ENCODE assay signal across 8 mouse cellular contexts in the genomic region with DNA sequence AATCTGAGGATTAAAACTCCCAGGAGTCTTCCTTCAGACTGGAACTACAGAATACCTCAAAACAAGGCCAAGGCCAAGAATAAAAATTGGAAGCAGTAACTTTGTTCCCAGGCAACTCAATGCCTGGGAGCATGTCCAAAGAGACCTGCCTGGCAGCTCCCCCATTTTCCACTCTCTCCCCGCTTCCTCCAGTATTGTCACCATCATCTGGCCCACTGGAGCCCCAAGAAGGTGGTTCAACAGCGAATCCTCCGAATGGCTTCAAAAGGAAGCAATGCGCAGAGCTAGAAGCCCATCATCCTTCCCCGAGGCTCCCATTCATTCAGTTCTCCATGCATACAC. TPM values are rescaled to one million over a fixed set of nuclear protein-coding genes. Genes with fewer than 3 reads are reported as not detected.
DNase-seq lines count a peak whose midpoint lies in the region; ATAC-seq and TF ChIP-seq lines count a peak whose summit lies in the region.

No protein-coding gene starts in this region.

- peak overlapping the region; percentile 90 for H3K4me3 ChIP-seq in lung, embryonic 14.5 days (ENCODE audit: low read depth, low read length)
- H3K4me3 ChIP-seq in embryonic facial prominence, embryonic 10.5 days = peak overlapping the region; percentile 87
- peak overlapping the region; percentile 97 for H3K4me3 ChIP-seq in heart, embryonic 15.5 days
- H3K4me3 ChIP-seq in liver, embryonic 11.5 days (ENCODE audit: low read depth, low read length) = peak overlapping the region; percentile 66
- H3K4me3 ChIP-seq in stomach, embryonic 15.5 days (replicated peaks) = peak overlapping the region; percentile 95

- no peak for ATAC-seq in lung, embryonic 14.5 days (ENCODE audit: insufficient read depth)
- no peak for ATAC-seq in heart, embryonic 15.5 days (replicated peaks; ENCODE audit: insufficient number of reproducible peaks, insufficient read depth, low FRiP score, low read depth)
- ATAC-seq in liver, embryonic 11.5 days (replicated peaks; ENCODE audit: low FRiP score) = no peak
- ATAC-seq in stomach, embryonic 15.5 days (ENCODE audit: insufficient read depth, low FRiP score, low read depth) = no peak

- H3K36me3 ChIP-seq in lung, embryonic 14.5 days (ENCODE audit: insufficient read depth) = peaks cover 25% of the 10 kb centered on the region
- peaks cover 33% of the 10 kb centered on the region for H3K36me3 ChIP-seq in embryonic facial prominence, embryonic 10.5 days (replicated peaks)
- H3K36me3 ChIP-seq in heart, embryonic 15.5 days = peaks cover 19% of the 10 kb centered on the region
- peaks cover 12% of the 10 kb centered on the region for H3K36me3 ChIP-seq in liver, embryonic 11.5 days (ENCODE audit: control insufficient read depth, insufficient read depth, low read length)
- H3K36me3 ChIP-seq in stomach, embryonic 15.5 days = peaks cover 6% of the 10 kb centered on the region; the same call in 1 of the 2 replicates

- under 1% methylated on average over 5 of the region's 5 CpGs for WGBS in lung, embryonic 14.5 days
- whole genome bisulfite sequencing in embryonic facial prominence, embryonic 10.5 days = under 1% methylated on average over 5 of the region's 5 CpGs
- 0% methylated on average over 5 of the region's 5 CpGs for WGBS in heart, embryonic 15.5 days
- 1% methylated on average over 5 of the region's 5 CpGs for WGBS in liver, embryonic 11.5 days
- WGBS in stomach, embryonic 15.5 days = 0% methylated on average over 5 of the region's 5 CpGs

- peak; percentile 32 for DNase-seq in lung, embryonic 14.5 days
- no peak for DNase-seq in lung, postnatal 4 days
- DNase-seq in embryonic facial prominence, embryonic 10.5 days (ENCODE audit: low spot score) = no peak
- no peak for DNase-seq in liver, embryonic 11.5 days (ENCODE audit: low spot score)
- DNase-seq in T-cell, adult 2 months (ENCODE audit: low spot score) = no peak
- no peak for DNase-seq in frontal cortex, postnatal 25 days (ENCODE audit: low spot score in 2 of 2)

- no peak for TF ChIP-seq CTCF in lung, embryonic 14.5 days (IDR thresholded peaks at IDR 0.05; ENCODE audit: low read depth)

- no peaks in the 10 kb centered on the region for H3K4me1 ChIP-seq in lung, embryonic 14.5 days (ENCODE audit: insufficient read depth)
- H3K4me1 ChIP-seq in embryonic facial prominence, embryonic 10.5 days = peaks cover 10% of the 10 kb centered on the region
- H3K4me1 ChIP-seq in heart, embryonic 15.5 days (replicated peaks) = peaks cover 10% of the 10 kb centered on the region
- 0 out of 2 replicates have a peak, but pooled peaks cover 2% of the 10 kb centered on the region for H3K4me1 ChIP-seq in liver, embryonic 11.5 days (replicated peaks; ENCODE audit: control insufficient read depth, insufficient read depth, low read length)
- H3K4me1 ChIP-seq in stomach, embryonic 15.5 days = peaks cover 3% of the 10 kb centered on the region; the same call in 1 of the 2 replicates

- peak overlapping the region; percentile 99 for H3K27ac ChIP-seq in lung, embryonic 14.5 days (ENCODE audit: low read depth)
- H3K27ac ChIP-seq in embryonic facial prominence, embryonic 10.5 days (replicated peaks) = peak overlapping the region; percentile 97
- peak overlapping the region; percentile 99 for H3K27ac ChIP-seq in heart, embryonic 15.5 days
- H3K27ac ChIP-seq in liver, embryonic 11.5 days (ENCODE audit: low read depth, low read length) = peak overlapping the region; percentile 99
- peak overlapping the region; percentile 99 for H3K27ac ChIP-seq in stomach, embryonic 15.5 days

- H3K27me3 ChIP-seq in lung, embryonic 14.5 days (ENCODE audit: insufficient read depth, low read length) = no peaks in the 10 kb centered on the region
- H3K27me3 ChIP-seq in embryonic facial prominence, embryonic 10.5 days (replicated peaks; ENCODE audit: low read depth, poor library complexity, severe bottlenecking) = no peaks in the 10 kb centered on the region
- no peaks in the 10 kb centered on the region for H3K27me3 ChIP-seq in heart, embryonic 15.5 days
- H3K27me3 ChIP-seq in liver, embryonic 11.5 days (replicated peaks; ENCODE audit: control insufficient read depth, insufficient read depth, low read length) = no peaks in the 10 kb centered on the region
- no peaks in the 10 kb centered on the region for H3K27me3 ChIP-seq in stomach, embryonic 15.5 days (replicated peaks)

- no peaks in the 10 kb centered on the region for H3K9me3 ChIP-seq in lung, embryonic 14.5 days (ENCODE audit: low read depth, low read length)
- H3K9me3 ChIP-seq in embryonic facial prominence, embryonic 10.5 days = no peaks in the 10 kb centered on the region
- H3K9me3 ChIP-seq in heart, embryonic 15.5 days (replicated peaks) = no peaks in the 10 kb centered on the region
- H3K9me3 ChIP-seq in liver, embryonic 11.5 days (ENCODE audit: control insufficient read depth, low read length) = no peaks in the 10 kb centered on the region
- no peaks in the 10 kb centered on the region for H3K9me3 ChIP-seq in stomach, embryonic 15.5 days

- H3K4me2 ChIP-seq in lung, embryonic 14.5 days = peak overlapping the region; percentile 84
- H3K4me2 ChIP-seq in heart, embryonic 15.5 days = peak overlapping the region; percentile 92
- H3K4me2 ChIP-seq in liver, embryonic 11.5 days = peak overlapping the region; percentile 83
- H3K4me2 ChIP-seq in stomach, embryonic 15.5 days = peak overlapping the region; percentile 92

- peak overlapping the region; percentile 94 for H3K9ac ChIP-seq in lung, embryonic 14.5 days
- H3K9ac ChIP-seq in heart, embryonic 15.5 days = peak overlapping the region; percentile 95
- H3K9ac ChIP-seq in liver, embryonic 11.5 days (ENCODE audit: low read depth, low read length) = peak overlapping the region; percentile 81
- H3K9ac ChIP-seq in stomach, embryonic 15.5 days = peak overlapping the region; percentile 92

RNA-seq across cellular contexts. Expression of gene Smarca5, which starts 1.3 kb away (rescaled TPM):
- polyA plus RNA-seq in lung, embryonic 14.5 days (2014; fragmentation: Nextera tagmentation; extraction: Ambion mirVana) = 103 and 106 TPM in 2 replicates
- polyA plus RNA-seq in embryonic facial prominence, embryonic 10.5 days (2016; fragmentation: Nextera tagmentation; extraction: Ambion mirVana) = 106 and 107 TPM in 2 replicates
- 34.2 and 42.3 TPM in 2 replicates for polyA plus RNA-seq in heart, embryonic 15.5 days (2015; fragmentation: Nextera tagmentation; extraction: Ambion mirVana)
- polyA plus RNA-seq in liver, embryonic 11.5 days (2014; fragmentation: Nextera tagmentation; extraction: Ambion mirVana) = 92.7 and 108 TPM in 2 replicates
- 72.6 and 73.7 TPM in 2 replicates for polyA plus RNA-seq in stomach, embryonic 15.5 days (2015; fragmentation: Nextera tagmentation; extraction: Ambion mirVana)
